Mouse (Mus musculus) ES-E14 (cell line): Measurements from ENCODE around the gene Sncb. TPM values are rescaled to one million over a fixed set of nuclear protein-coding genes. Genes with fewer than 3 reads are reported as not detected.

Source experiments
- DNase-seq: peaks from one replicate; pipeline ENCODE4 v3.0.0-alpha.2; 2013; ENCODE audit warnings: low read depth, low spot score
- H3K27ac ChIP-seq: 2 replicates; pipeline ENCODE4 v1.5.1; 2012; ENCODE audit warnings: low read depth, mild to moderate bottlenecking, low read length, moderate library complexity, mixed read lengths; ENCODE audit not compliant: poor library complexity, insufficient read depth, severe bottlenecking
- H3K36me3 ChIP-seq: 2 replicates; pipeline ENCODE4 v1.6.1; 2012; ENCODE audit warnings: mild to moderate bottlenecking, low read length, moderate library complexity, mixed read lengths; ENCODE audit not compliant: control insufficient read depth, poor library complexity, insufficient read depth, severe bottlenecking
- H3K4me1 ChIP-seq, 2 experiments: fragments of 150-350 bp in 1 of 2; sonication (generic) in 1 of 2; 2 replicates each; pipeline ENCODE4 v1.6.1; 2012; ENCODE audit warnings: low read length in 2 of 2, mild to moderate bottlenecking in 1 of 2, mixed read lengths in 1 of 2; ENCODE audit not compliant: control insufficient read depth in 2 of 2, insufficient read depth in 2 of 2, poor library complexity in 1 of 2
- H3K4me3 ChIP-seq, 2 experiments: fragments of 150-350 bp in 1 of 2; sonication (generic) in 1 of 2; 2 replicates each; pipeline ENCODE4 v1.5.1; 2012; ENCODE audit warnings: low read length in 2 of 2, low read depth in 1 of 2, mild to moderate bottlenecking in 1 of 2, mixed read lengths in 1 of 2; ENCODE audit not compliant: insufficient read depth in 1 of 2, poor library complexity in 1 of 2, severe bottlenecking in 1 of 2
- H3K9ac ChIP-seq: 2 replicates; pipeline ENCODE4 v1.6.1; 2012; ENCODE audit warnings: low read depth, mild to moderate bottlenecking, low read length, mixed read lengths; ENCODE audit not compliant: poor library complexity, insufficient read depth, severe bottlenecking
- H3K9me3 ChIP-seq: fragments of 150-350 bp; sonication (generic); 2 replicates; pipeline ENCODE4 v1.6.1; 2012; ENCODE audit warnings: low read depth, mild to moderate bottlenecking, low read length; ENCODE audit not compliant: control insufficient read depth, insufficient read depth
- CHD2 ChIP-seq: IDR thresholded peaks from 2 replicates; pipeline ENCODE4 v1.6.1; 2014; ENCODE audit warnings: mild to moderate bottlenecking, low read depth, low read length, inconsistent platforms
- HCFC1 ChIP-seq: IDR thresholded peaks from 2 replicates; pipeline ENCODE4 v1.6.1; 2012; ENCODE audit warnings: low read length, inconsistent platforms, borderline replicate concordance; ENCODE audit not compliant: insufficient read depth
- MAFK ChIP-seq: IDR thresholded peaks from 2 replicates; pipeline ENCODE4 v1.6.1; 2014; ENCODE audit warnings: mild to moderate bottlenecking, low read depth, low read length, inconsistent platforms; ENCODE audit not compliant: insufficient read depth
- ZC3H11A ChIP-seq: IDR thresholded peaks from 2 replicates; pipeline ENCODE4 v1.6.1; 2012; ENCODE audit warnings: low read depth, mild to moderate bottlenecking, inconsistent platforms, low read length, borderline replicate concordance
- ZNF384 ChIP-seq: IDR thresholded peaks from 2 replicates; pipeline ENCODE4 v1.6.1; 2012; ENCODE audit warnings: low read depth, low read length, inconsistent platforms
- in situ Hi-C, 2 experiments: fragments of 600-800 bp; cut with MboI; formaldehyde crosslinking; loops; one replicate each; pipeline ENCODE4 v1.15.1; 2025; ENCODE audit warnings: low sequenced_read_pairs in 2 of 2, inconsistent platforms in 1 of 2; ENCODE audit not compliant: unreplicated experiment in 2 of 2
- total RNA-seq: library from RNA; depleted of rRNA; stranded (reverse); fragments of 300-350 nt; gene quantifications from 2 replicates; pipeline ENCODE4 v1.2.3, GENCODE M21; 2012

Gene Sncb
- total RNA-seq, 1 experiment = not detected

DNA sequence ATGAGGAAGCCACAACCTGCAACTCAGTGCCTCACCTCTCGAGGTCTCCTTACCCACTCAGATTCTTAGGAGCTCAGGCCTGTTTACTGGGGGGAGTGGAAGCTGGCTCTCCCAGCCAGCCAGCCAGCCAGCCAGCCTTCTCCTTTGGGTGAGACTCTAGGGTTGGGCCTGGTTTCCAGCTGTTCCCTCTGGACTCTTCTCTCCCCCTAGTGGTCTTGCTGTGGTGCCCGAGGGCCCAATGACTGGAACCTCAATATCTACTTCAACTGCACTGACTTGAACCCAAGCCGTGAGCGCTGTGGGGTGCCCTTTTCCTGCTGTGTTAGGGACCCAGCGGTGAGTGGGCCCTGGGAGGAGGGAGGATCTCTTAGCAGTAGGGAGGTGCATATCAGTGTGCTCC, 28.4 kb upstream of the Sncb start:
- no peak for DNase-seq
- in situ Hi-C loops = loop anchor here in 1 of 2 experiments (10.0 kb wide), 1 partner anchor 270 kb away; no protein-coding TSS in a partner anchor
- no peaks in the 10 kb centered on the region; the same call in 1 of the 2 replicates for H3K36me3 ChIP-seq
- no peak overlapping the region for H3K4me3 ChIP-seq
- TF ChIP-seq HCFC1 (no peak), ZC3H11A (no peak), ZNF384 (no peak), CHD2 (no peak), MAFK (no peak)
- no peak overlapping the region for H3K9ac ChIP-seq
- peaks cover 0 to 27% of the 10 kb centered on the region in 2 experiments; a peak in 2 of 4 replicates for H3K4me1 ChIP-seq
- H3K27ac ChIP-seq = no peak overlapping the region
- H3K9me3 ChIP-seq = no peaks in the 10 kb centered on the region

DNA sequence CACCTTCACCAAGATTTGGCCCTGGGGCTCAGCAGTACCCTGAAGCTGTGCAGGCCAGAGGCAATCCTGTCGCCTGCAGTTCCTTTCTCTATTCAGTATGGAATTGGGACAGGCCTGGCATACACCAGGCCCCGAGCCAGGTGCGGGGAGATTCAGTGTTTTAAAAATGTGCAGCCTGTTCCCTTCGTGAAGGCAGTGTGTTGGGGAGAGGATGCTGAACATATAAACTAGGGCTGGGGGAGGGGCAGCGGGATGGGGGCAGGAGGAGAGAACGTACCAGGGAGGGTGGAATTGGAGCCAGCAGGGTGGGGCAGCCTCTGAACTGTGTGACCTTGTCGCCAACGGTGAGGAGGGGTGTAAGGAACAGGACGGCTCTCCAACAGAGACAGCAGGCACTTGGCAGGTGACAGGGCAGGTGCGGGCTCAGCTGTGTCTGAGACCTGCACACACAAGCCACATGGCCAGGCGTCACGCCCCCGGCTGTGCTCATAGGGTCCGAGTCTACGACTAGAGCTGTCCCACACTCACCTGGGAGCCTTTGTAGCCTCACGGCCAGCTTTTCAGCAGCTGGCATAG, 27.7 kb upstream of the Sncb start:
- Histone ChIP-seq H3K4me3 (no peak overlapping the region), H3K4me1 (peaks cover 0 to 27% of the 10 kb centered on the region in 2 experiments; a peak in 2 of 4 replicates), H3K36me3 (no peaks in the 10 kb centered on the region; the same call in 1 of the 2 replicates), H3K27ac (no peak overlapping the region), H3K9me3 (no peaks in the 10 kb centered on the region), H3K9ac (no peak overlapping the region)
- TF ChIP-seq HCFC1 (no peak), ZNF384 (no peak), ZC3H11A (no peak), MAFK (no peak), CHD2 (no peak)
- in situ Hi-C loops = loop anchor here in 1 of 2 experiments (10.0 kb wide), 1 partner anchor 271 kb away; no protein-coding TSS in a partner anchor
- DNase-seq = no peak

- Histone ChIP-seq H3K27ac (peak overlapping the region; percentile 71), H3K9me3 (no peaks in the 10 kb centered on the region), H3K4me1 (peaks cover 4 to 32% of the 10 kb centered on the region in 2 experiments; a peak in 2 of 4 replicates), H3K36me3 (no peaks in the 10 kb centered on the region; the same call in 1 of the 2 replicates), H3K9ac (0 out of 2 replicates have a peak overlapping the region, but pooled peaks have one; percentile 21), H3K4me3 (peak overlapping the region; percentile 28 to 43; a peak in 3 of 4 replicates)
- peak; percentile 84 for DNase-seq
- in situ Hi-C loops = loop anchor here in 1 of 2 experiments (10.0 kb wide), 1 partner anchor 272 kb away; no protein-coding TSS in a partner anchor
- no peak for TF ChIP-seq HCFC1
- no peak for TF ChIP-seq ZC3H11A
- no peak for TF ChIP-seq ZNF384
- TF ChIP-seq MAFK = peak; percentile 80
- TF ChIP-seq CHD2 = no peak
Observed at GRCm38 (mm10) chr13:54792259-54793230, 26.1 kb upstream of the Sncb start.

GRCm38 (mm10) chr13:54789561-54790397, 23.4 kb upstream of the Sncb start:
- peak; percentile 46 for DNase-seq
- H3K4me3 ChIP-seq = peak overlapping the region; percentile 79 to 95
- H3K9me3 ChIP-seq = no peaks in the 10 kb centered on the region
- 0 out of 2 replicates have a peak, but pooled peaks have one; percentile 44 for TF ChIP-seq HCFC1
- TF ChIP-seq ZNF384 = no peak
- peak overlapping the region; percentile 70 for H3K27ac ChIP-seq
- peak overlapping the region; percentile 72 for H3K9ac ChIP-seq
- no peaks in the 10 kb centered on the region for H3K36me3 ChIP-seq
- H3K4me1 ChIP-seq = peaks cover 4 to 32% of the 10 kb centered on the region in 2 experiments; a peak in 2 of 4 replicates
- in situ Hi-C loops = loop anchor here in 1 of 2 experiments (10.0 kb wide), 1 partner anchor 275 kb away; no protein-coding TSS in a partner anchor
